Mouse (Mus musculus): Measurements from ENCODE around the gene Hpn.

GRCm38 (mm10) chr7:31153536-31154320, 38.6 kb upstream of the Hpn start:
- no peak for TF ChIP-seq CTCF (conservative IDR thresholded peaks at IDR 0.05; ENCODE audit: low read length)
- TF ChIP-seq NANOG (IDR thresholded peaks at IDR 0.05; ENCODE audit: borderline replicate concordance, low read length): no peak
- TF ChIP-seq POU5F1 (IDR thresholded peaks at IDR 0.05; ENCODE audit: borderline replicate concordance, low read length): no peak
